Mouse (Mus musculus) adrenal gland, postnatal 25 days (tissue): ENCODE results near the gene Rapsn. TPM values are rescaled to one million over a fixed set of nuclear protein-coding genes. Genes with fewer than 3 reads are reported as not detected.
"Not testable (repeated sequence)": the region's sequence is repeated elsewhere in the genome, so short reads cannot be mapped to it uniquely, and the experiment has no call there.

Experiments
- DNase-seq: peaks from one replicate; pipeline ENCODE4 v3.0.0; 2021; ENCODE audit warnings: mixed read lengths
- long read RNA-seq: library from polyadenylated mRNA; stranded (forward); transcript quantifications from one replicate; pipeline ENCODE4 v2.0.0, GENCODE M21; 2021
- total RNA-seq: library from RNA; stranded (reverse); gene quantifications from 2 replicates; pipeline ENCODE4 v1.2.3, GENCODE M21; 2021

The Rapsn gene
- 2.1 and 2.9 TPM in 2 replicates for total RNA-seq
- long read RNA-seq, partial matches to known transcripts = 0 of 1 reads
- long read RNA-seq, other reads (novel, unspliced or antisense) = 0 of 1 reads

GRCm38 (mm10) chr2:91035385-91035784 lies at the start of gene Rapsn:
TSS of gene Rapsn (plus strand) at chr2:91035620.
- peak; percentile 58 for DNase-seq

GRCm38 (mm10) chr2:90986055-90986454 lies 49.4 kb upstream of the Rapsn start:
- DNase-seq = no peak

GRCm38 (mm10) chr2:91008536-91008935 lies 26.9 kb upstream of the Rapsn start:
- no peak for DNase-seq

- DNase-seq = no peak
Measured at GRCm38 (mm10) chr2:91013881-91014280, 21.5 kb upstream of the Rapsn start.

- DNase-seq = no peak
Measured at GRCm38 (mm10) chr2:91015386-91015785, 20.0 kb upstream of the Rapsn start.

- DNase-seq = no peak
Measured at GRCm38 (mm10) chr2:91018061-91018788, 17.2 kb upstream of the Rapsn start.

- no peak for DNase-seq
Measured at GRCm38 (mm10) chr2:91019911-91020310, 15.5 kb upstream of the Rapsn start.

GRCm38 (mm10) chr2:91022266-91022665 lies 13.2 kb upstream of the Rapsn start:
- DNase-seq = not testable (repeated sequence)

- DNase-seq = no peak
Measured at GRCm38 (mm10) chr2:91023131-91023530, 12.3 kb upstream of the Rapsn start.

GRCm38 (mm10) chr2:91023956-91024355 lies 11.5 kb upstream of the Rapsn start:
- no peak for DNase-seq

- DNase-seq = no peak
Measured at GRCm38 (mm10) chr2:91025081-91025516, 10.3 kb upstream of the Rapsn start.

GRCm38 (mm10) chr2:91026491-91026890 lies 8.9 kb upstream of the Rapsn start:
- DNase-seq = no peak

- no peak for DNase-seq
Measured at GRCm38 (mm10) chr2:91027391-91028214, 7.8 kb upstream of the Rapsn start.

GRCm38 (mm10) chr2:91031216-91031615 lies 4.2 kb upstream of the Rapsn start:
- DNase-seq = no peak

- DNase-seq = no peak
Measured at GRCm38 (mm10) chr2:91033000-91033399, 2.4 kb upstream of the Rapsn start.

GRCm38 (mm10) chr2:91041786-91042185 lies 6.4 kb downstream of the Rapsn start:
- DNase-seq = no peak

GRCm38 (mm10) chr2:91042651-91043398 lies 7.4 kb downstream of the Rapsn start:
- no peak for DNase-seq

GRCm38 (mm10) chr2:91044727-91045126 lies 9.3 kb downstream of the Rapsn start:
- no peak for DNase-seq

GRCm38 (mm10) chr2:91045805-91046204 lies 10.4 kb downstream of the Rapsn start:
- DNase-seq = not testable (repeated sequence)

- DNase-seq = no peak
Measured at GRCm38 (mm10) chr2:91047359-91047758, 11.9 kb downstream of the Rapsn start.

- no peak for DNase-seq
Measured at GRCm38 (mm10) chr2:91051917-91052316, 16.5 kb downstream of the Rapsn start.

- DNase-seq = no peak
Measured at GRCm38 (mm10) chr2:91052752-91053151, 17.3 kb downstream of the Rapsn start.
